Mouse (Mus musculus): ENCODE measurements around the gene Fam25c.

DNA sequence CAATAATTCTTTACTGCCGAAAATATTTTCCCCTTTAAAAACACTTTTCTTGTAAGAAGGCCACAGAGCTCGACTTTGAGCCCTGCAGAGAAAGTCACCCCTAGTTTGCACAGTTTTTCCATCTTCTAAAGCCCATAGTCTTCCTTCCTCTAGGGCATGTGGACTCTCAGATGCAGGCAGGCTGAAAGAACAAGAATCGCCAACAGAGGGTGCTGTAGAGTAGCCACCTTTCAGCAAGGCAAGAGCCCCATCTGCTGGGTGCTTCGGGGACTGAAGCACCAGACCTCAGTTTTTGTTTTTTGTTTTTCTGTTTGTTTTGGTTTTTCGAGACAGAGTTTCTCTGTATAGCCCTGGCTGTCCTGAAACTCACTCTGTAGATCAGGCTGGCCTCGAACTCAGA is 45.9 kb upstream of the Fam25c start:
- TF ChIP-seq POLR2A (IDR thresholded peaks at IDR 0.05; ENCODE audit: borderline replicate concordance, insufficient read depth, low read length) = no peak
- TF ChIP-seq CTCF (IDR thresholded peaks at IDR 0.05; ENCODE audit: borderline replicate concordance, insufficient read depth, low read depth, low read length) = peak; percentile 96

Measured in cerebellum, adult 2 months (tissue).